Mouse (Mus musculus): ENCODE results near the gene Ikzf2.

GRCm38 (mm10) chr1:69513595-69514250 lies 173.3 kb downstream of the Ikzf2 start:
- TF ChIP-seq HCFC1 (IDR thresholded peaks at IDR 0.05; ENCODE audit: borderline replicate concordance, insufficient read depth, low read length) (no peak), MAFK (IDR thresholded peaks at IDR 0.05; ENCODE audit: insufficient read depth, low read depth, low read length) (no peak)
